Mouse (Mus musculus) limb, embryonic 12.5 days (tissue): ENCODE data around the gene Cdhr5. TPM values are rescaled to one million over a fixed set of nuclear protein-coding genes. Genes with fewer than 3 reads are reported as not detected.
A peak's percentile ranks its signal among the peaks of the same experiment; 100 is the strongest.
"Not testable (repeated sequence)": the region's sequence is repeated elsewhere in the genome, so short reads cannot be mapped to it uniquely, and the experiment has no call there.

Experiments
- ATAC-seq: fragments of 200-750 bp; cut with Nextera tagmentation; 2 replicates; pipeline ENCODE4 v1.8.0; 2017; ENCODE audit warnings: low read depth, moderate TSS enrichment; ENCODE audit not compliant: insufficient number of reproducible peaks, insufficient read depth, low FRiP score, low TSS enrichment
- H3K27ac ChIP-seq: fragments of 300-500 bp; sonication (generic); 2 replicates; pipeline ENCODE4 v1.5.1; 2016; ENCODE audit warnings: mild to moderate bottlenecking, moderate library complexity
- H3K27me3 ChIP-seq: fragments of 300-500 bp; sonication (generic); 2 replicates; pipeline ENCODE4 v1.6.1; 2016; ENCODE audit warnings: mild to moderate bottlenecking, moderate library complexity
- H3K36me3 ChIP-seq: fragments of 300-500 bp; sonication (generic); 2 replicates; pipeline ENCODE4 v1.6.1; 2016; ENCODE audit warnings: mild to moderate bottlenecking, moderate library complexity
- H3K4me1 ChIP-seq: fragments of 300-500 bp; sonication (generic); replicated peaks from 2 replicates; pipeline ENCODE4 v1.6.1; 2016
- H3K4me2 ChIP-seq: fragments of 300-500 bp; sonication (generic); 2 replicates; pipeline ENCODE4 v1.6.1; 2016; ENCODE audit warnings: mild to moderate bottlenecking, moderate library complexity
- H3K4me3 ChIP-seq: fragments of 300-500 bp; sonication (generic); replicated peaks from 2 replicates; pipeline ENCODE4 v1.5.1; 2016; ENCODE audit warnings: mild to moderate bottlenecking
- H3K9ac ChIP-seq: fragments of 300-500 bp; sonication (generic); replicated peaks from 2 replicates; pipeline ENCODE4 v1.6.1; 2016; ENCODE audit warnings: mild to moderate bottlenecking, moderate library complexity
- H3K9me3 ChIP-seq: fragments of 300-500 bp; sonication (generic); 2 replicates; pipeline ENCODE4 v1.6.1; 2016; ENCODE audit warnings: mild to moderate bottlenecking, moderate library complexity
- WGBS: fragments of 180-500 bp; shearing (Covaris S2); methylation state at CpG from one replicate; pipeline ENCODE4 v1.1.7; 2016; 5-methylcytosine and 5-hydroxymethylcytosine counted together
- polyA plus RNA-seq: library from polyadenylated mRNA; unstranded; fragments of >200 nt; fragmentation: Nextera tagmentation; extraction: Ambion mirVana; gene quantifications from 2 replicates; pipeline ENCODE4 v1.2.1, GENCODE M21; 2016

Gene Cdhr5
- polyA plus RNA-seq, 1 experiment from 2014 or later: not detected

DNA sequence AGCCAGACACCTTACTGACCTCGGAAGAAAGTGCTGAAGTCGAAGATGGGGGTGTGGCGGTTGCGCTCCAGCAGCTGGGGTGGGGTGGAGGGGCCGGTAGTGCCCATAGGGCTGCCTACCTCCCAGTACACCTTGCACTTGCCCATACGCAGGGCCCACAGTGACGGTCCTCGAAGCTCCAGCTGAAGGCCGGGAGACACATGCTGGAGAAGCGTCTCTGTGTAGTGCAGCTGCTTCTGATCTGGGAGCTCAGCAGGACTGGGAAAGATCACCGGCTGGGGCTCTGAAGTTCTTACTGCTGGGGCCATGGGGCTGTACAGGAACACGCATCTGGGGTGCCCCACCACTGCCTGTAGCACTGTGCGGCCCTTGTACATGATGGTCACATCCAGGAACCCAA lies 12.9 kb downstream of the Cdhr5 start:
- H3K27ac ChIP-seq: no peak overlapping the region
- ATAC-seq: no peak
- H3K4me1 ChIP-seq: peaks cover 17% of the 10 kb centered on the region; the same call in 1 of the 2 replicates
- no peak overlapping the region for H3K4me3 ChIP-seq
- H3K9ac ChIP-seq: no peak overlapping the region
- WGBS: 85% methylated on average over 13 of the region's 13 CpGs
- H3K36me3 ChIP-seq: peaks cover 58% of the 10 kb centered on the region
- no peak overlapping the region for H3K4me2 ChIP-seq
- H3K9me3 ChIP-seq: no peaks in the 10 kb centered on the region
- peaks cover 4% of the 10 kb centered on the region; the same call in 1 of the 2 replicates for H3K27me3 ChIP-seq

DNA sequence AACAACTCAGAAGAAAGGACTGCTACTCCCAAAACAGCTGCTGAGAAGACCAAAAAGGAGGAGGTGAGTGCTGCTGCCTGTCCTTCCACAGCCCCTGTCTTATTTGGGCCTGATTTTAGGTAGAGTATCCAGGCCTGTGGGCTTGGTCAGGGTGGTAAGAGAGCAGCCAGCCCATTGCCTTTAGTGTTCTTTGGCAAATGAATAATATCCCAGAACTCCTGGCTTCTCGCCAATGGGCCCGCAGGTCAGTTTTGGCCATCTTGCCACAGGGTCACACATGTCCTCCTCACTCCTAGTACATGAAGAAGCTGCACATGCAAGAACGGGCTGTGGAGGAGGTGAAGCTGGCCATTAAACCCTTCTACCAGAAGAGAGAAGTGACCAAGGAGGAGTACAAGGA lies 15.1 kb downstream of the Cdhr5 start:
- Histone ChIP-seq H3K9ac (no peak overlapping the region), H3K4me3 (no peak overlapping the region), H3K27ac (no peak overlapping the region), H3K9me3 (no peaks in the 10 kb centered on the region), H3K36me3 (peaks cover 79% of the 10 kb centered on the region), H3K4me2 (no peak overlapping the region), H3K27me3 (peaks cover 4% of the 10 kb centered on the region; the same call in 1 of the 2 replicates), H3K4me1 (peaks cover 15% of the 10 kb centered on the region; the same call in 1 of the 2 replicates)
- no peak for ATAC-seq
- 85% methylated on average over 3 of the region's 3 CpGs for WGBS

- 92% methylated on average over 10 of the region's 10 CpGs for WGBS
- H3K9me3 ChIP-seq: no peaks in the 10 kb centered on the region
- no peak overlapping the region for H3K9ac ChIP-seq
- H3K27me3 ChIP-seq: no peaks in the 10 kb centered on the region
- H3K4me2 ChIP-seq: no peak overlapping the region
- H3K27ac ChIP-seq: no peak overlapping the region
- H3K4me3 ChIP-seq: no peak overlapping the region
- peaks cover 97% of the 10 kb centered on the region for H3K36me3 ChIP-seq
- H3K4me1 ChIP-seq: no peaks in the 10 kb centered on the region
- ATAC-seq: no peak
Measured at GRCm38 (mm10) chr7:141256159-141256558, 20.4 kb downstream of the Cdhr5 start.

- H3K9me3 ChIP-seq, H3K27ac ChIP-seq, H3K4me3 ChIP-seq, H3K27me3 ChIP-seq, ATAC-seq, H3K4me1 ChIP-seq, H3K4me2 ChIP-seq, H3K9ac ChIP-seq: not testable (repeated sequence)
- peaks cover 97% of the 10 kb centered on the region for H3K36me3 ChIP-seq
- 91% methylated on average over 4 of the region's 4 CpGs for whole genome bisulfite sequencing
Measured at GRCm38 (mm10) chr7:141250486-141250885, 26.1 kb downstream of the Cdhr5 start.

GRCm38 (mm10) chr7:141231551-141231950 lies 45.0 kb downstream of the Cdhr5 start:
- H3K27ac ChIP-seq: no peak overlapping the region
- no peaks in the 10 kb centered on the region for H3K9me3 ChIP-seq
- peaks cover 59% of the 10 kb centered on the region for H3K36me3 ChIP-seq
- ATAC-seq: no peak
- no peak overlapping the region for H3K4me2 ChIP-seq
- no peak overlapping the region for H3K4me3 ChIP-seq
- no peaks in the 10 kb centered on the region for H3K27me3 ChIP-seq
- H3K4me1 ChIP-seq: peaks cover 15% of the 10 kb centered on the region
- no peak overlapping the region for H3K9ac ChIP-seq
- WGBS: 96% methylated on average over 10 of the region's 10 CpGs

- H3K36me3 ChIP-seq: peaks cover 56% of the 10 kb centered on the region
- no peak overlapping the region for H3K4me2 ChIP-seq
- H3K27me3 ChIP-seq: no peaks in the 10 kb centered on the region
- no peak overlapping the region for H3K4me3 ChIP-seq
- no peak overlapping the region for H3K9ac ChIP-seq
- H3K27ac ChIP-seq: no peak overlapping the region
- H3K4me1 ChIP-seq: peaks cover 15% of the 10 kb centered on the region
- H3K9me3 ChIP-seq: no peaks in the 10 kb centered on the region
- no peak for ATAC-seq
- WGBS: 93% methylated on average over 3 of the region's 3 CpGs
Measured at GRCm38 (mm10) chr7:141231111-141231510, 45.5 kb downstream of the Cdhr5 start.

- 0 out of 2 replicates have a peak overlapping the region, but pooled peaks have one; percentile 4 for H3K9ac ChIP-seq
- H3K9me3 ChIP-seq: no peaks in the 10 kb centered on the region
- WGBS: 92% methylated on average over 4 of the region's 4 CpGs
- H3K4me1 ChIP-seq: peaks cover 15% of the 10 kb centered on the region
- H3K4me3 ChIP-seq: no peak overlapping the region
- no peak for ATAC-seq
- peak overlapping the region; percentile 7 for H3K4me2 ChIP-seq
- H3K27ac ChIP-seq: no peak overlapping the region
- H3K27me3 ChIP-seq: no peaks in the 10 kb centered on the region
- peaks cover 51% of the 10 kb centered on the region for H3K36me3 ChIP-seq
Measured at GRCm38 (mm10) chr7:141230570-141230969, 46.0 kb downstream of the Cdhr5 start.

DNA sequence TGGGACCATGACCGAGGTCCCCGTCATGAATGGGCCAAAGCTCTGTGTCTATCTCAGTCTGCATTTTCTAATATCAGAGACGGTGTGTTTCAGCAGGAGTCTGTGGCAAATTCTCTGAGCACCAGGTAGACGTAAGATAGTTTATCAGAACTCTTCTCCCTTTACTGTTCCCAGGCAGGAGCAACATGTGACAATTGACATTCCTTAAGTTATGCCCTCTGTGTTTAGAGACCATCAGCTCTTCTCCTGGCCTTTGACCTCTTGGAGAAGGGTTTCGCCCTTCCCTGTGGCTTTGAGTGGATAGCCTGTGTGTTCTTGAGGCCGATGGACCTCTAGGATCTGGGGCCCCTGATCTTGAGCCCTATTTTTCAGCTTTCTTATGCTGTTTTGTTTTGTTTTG lies 46.9 kb downstream of the Cdhr5 start:
- H3K4me2 ChIP-seq: peak overlapping the region; percentile 92
- H3K36me3 ChIP-seq: peaks cover 43% of the 10 kb centered on the region
- no peak for ATAC-seq
- H3K27ac ChIP-seq: no peak overlapping the region
- H3K4me3 ChIP-seq: peak overlapping the region; percentile 99
- no peaks in the 10 kb centered on the region for H3K9me3 ChIP-seq
- no peaks in the 10 kb centered on the region for H3K27me3 ChIP-seq
- peaks cover 15% of the 10 kb centered on the region for H3K4me1 ChIP-seq
- WGBS: 65% methylated on average over 6 of the region's 6 CpGs
- peak overlapping the region; percentile 87 for H3K9ac ChIP-seq

DNA sequence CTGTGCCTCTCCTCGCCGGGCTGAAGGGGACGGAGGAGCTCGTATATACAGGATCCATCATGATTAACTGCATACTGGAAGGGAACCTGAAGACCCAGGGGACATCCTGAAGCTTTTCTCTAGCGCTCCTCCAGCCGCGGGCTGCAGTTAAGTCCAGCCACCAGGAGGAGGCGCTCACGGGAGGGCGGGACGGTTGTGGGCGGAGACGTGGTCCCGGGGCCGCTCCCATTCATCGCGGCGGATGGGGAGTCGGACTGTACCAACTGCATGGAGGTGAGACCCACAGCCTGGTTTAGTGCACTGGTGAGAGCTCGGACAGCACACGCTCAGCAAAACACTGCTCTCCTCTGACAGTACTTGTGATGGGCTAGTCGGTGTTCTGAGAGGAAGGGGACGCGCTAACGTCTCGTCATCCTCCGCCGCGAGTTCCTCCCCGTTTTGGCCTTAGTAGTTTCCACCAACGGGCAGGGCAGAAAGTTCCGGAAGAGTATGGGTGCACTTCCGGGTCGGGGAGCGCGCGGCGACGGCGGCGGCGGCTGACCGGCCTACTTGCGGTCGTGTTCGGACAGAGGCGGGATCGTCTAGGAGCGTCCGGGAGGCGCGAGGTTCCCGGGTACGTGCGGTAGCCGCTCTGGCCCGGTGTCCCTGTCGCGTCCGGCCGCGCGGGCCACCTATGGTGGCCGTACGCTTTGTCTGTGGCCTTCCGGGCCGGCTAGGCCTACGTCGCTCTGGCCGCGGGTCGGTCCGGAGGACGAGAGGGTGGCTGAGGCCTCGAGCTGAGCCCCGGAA lies 48.1 kb downstream of the Cdhr5 start, which contains the start of gene Phrf1:
Gene Phrf1, plus strand, starts transcription at position 506 of the 789 bp plus-strand sequence.
- Histone ChIP-seq H3K9ac (peak within 1 kb of the TSS; percentile 87), H3K4me2 (peak within 1 kb of the TSS; percentile 92), H3K4me1 (peaks cover 15% of the 10 kb centered on the region), H3K27me3 (no peaks in the 10 kb centered on the region), H3K36me3 (peaks cover 30% of the 10 kb centered on the region), H3K9me3 (no peaks in the 10 kb centered on the region), H3K4me3 (peak within 1 kb of the TSS; percentile 99), H3K27ac (peak within 1 kb of the TSS; percentile 94)
- ATAC-seq: peak; percentile 94
- under 1% methylated on average over 76 of the region's 76 CpGs for WGBS

- Histone ChIP-seq H3K4me3 (peak overlapping the region; percentile 99; the same call in 1 of the 2 replicates), H3K9me3 (no peaks in the 10 kb centered on the region), H3K36me3 (peaks cover 24% of the 10 kb centered on the region), H3K4me1 (peaks cover 15% of the 10 kb centered on the region), H3K4me2 (peak overlapping the region; percentile 92), H3K9ac (peak overlapping the region; percentile 87; the same call in 1 of the 2 replicates), H3K27me3 (no peaks in the 10 kb centered on the region), H3K27ac (no peak overlapping the region)
- WGBS: 82% methylated on average over 4 of the region's 4 CpGs
- 0 out of 2 replicates have a peak, but pooled peaks have one; percentile 17 for ATAC-seq
Measured at GRCm38 (mm10) chr7:141227796-141228195, 48.8 kb downstream of the Cdhr5 start.

GRCm38 (mm10) chr7:141226535-141226934 lies 50.1 kb downstream of the Cdhr5 start:
- peaks cover 11% of the 10 kb centered on the region for H3K36me3 ChIP-seq
- H3K4me2 ChIP-seq: no peak overlapping the region
- 82% methylated on average over 6 of the region's 6 CpGs for WGBS
- no peak for ATAC-seq
- H3K27ac ChIP-seq: no peak overlapping the region
- no peak overlapping the region for H3K9ac ChIP-seq
- H3K27me3 ChIP-seq: no peaks in the 10 kb centered on the region
- H3K9me3 ChIP-seq: no peaks in the 10 kb centered on the region
- peaks cover 23% of the 10 kb centered on the region for H3K4me1 ChIP-seq
- H3K4me3 ChIP-seq: no peak overlapping the region
